ENCODE assay signal across 22 mouse cellular contexts in genomic region chr16:76355947-76356550, GRCm38 (mm10). TPM values are rescaled to one million over a fixed set of nuclear protein-coding genes. Genes with fewer than 3 reads are reported as not detected.
A peak's percentile ranks its signal among the peaks of the same experiment; 100 is the strongest.
DNase-seq lines count a peak whose midpoint lies in the region; ATAC-seq and TF ChIP-seq lines count a peak whose summit lies in the region.
"Had no signal": no experiment of that assay in that cellular context is flagged by ENCODE, and none has a peak within 500 bp of the region (broad histone marks: within the 10 kb centered on the region; RNA-seq: fewer than 3 reads in every experiment).

No protein-coding gene starts in this region.

- peaks cover 17% of the 10 kb centered on the region for H3K36me3 ChIP-seq in liver, embryonic 13.5 days
- peaks cover 5% of the 10 kb centered on the region; the same call in 1 of the 2 replicates for H3K36me3 ChIP-seq in liver, embryonic 11.5 days (ENCODE audit: control insufficient read depth, insufficient read depth, low read length)
- H3K36me3 ChIP-seq in midbrain, embryonic 10.5 days = peaks cover 24% of the 10 kb centered on the region
- H3K36me3 ChIP-seq: hindbrain, embryonic 13.5 days had no signal

- H3K4me3 ChIP-seq in liver, embryonic 13.5 days (replicated peaks) = no peak overlapping the region
- no peak overlapping the region for H3K4me3 ChIP-seq in liver, embryonic 11.5 days (ENCODE audit: low read depth, low read length)
- no peak overlapping the region for H3K4me3 ChIP-seq in bone marrow, adult 2 months (replicated peaks; ENCODE audit: control insufficient read depth, low read depth, low read length)
- H3K4me3 ChIP-seq in midbrain, embryonic 10.5 days = no peak overlapping the region
- H3K4me3 ChIP-seq: embryonic facial prominence, embryonic 10.5 days; forebrain, embryonic 13.5 days; heart, embryonic 13.5 days; hindbrain, embryonic 13.5 days had no signal

- H3K27ac ChIP-seq in liver, embryonic 13.5 days = peak overlapping the region; percentile 41; the same call in 1 of the 2 replicates
- H3K27ac ChIP-seq in liver, embryonic 11.5 days (ENCODE audit: low read depth, low read length) = no peak overlapping the region
- 0 out of 2 replicates have a peak overlapping the region, but pooled peaks have one; percentile 36 for H3K27ac ChIP-seq in bone marrow, adult 2 months (ENCODE audit: control insufficient read depth, insufficient read depth, low read depth, low read length, poor library complexity)
- H3K27ac ChIP-seq in midbrain, embryonic 10.5 days (replicated peaks) = no peak overlapping the region
- H3K27ac ChIP-seq: embryonic facial prominence, embryonic 10.5 days; forebrain, embryonic 13.5 days; heart, embryonic 13.5 days; hindbrain, embryonic 13.5 days; hindbrain, postnatal 0 days had no signal

- H3K27me3 ChIP-seq in liver, embryonic 13.5 days = no peaks in the 10 kb centered on the region
- H3K27me3 ChIP-seq in liver, embryonic 11.5 days (replicated peaks; ENCODE audit: control insufficient read depth, insufficient read depth, low read length) = no peaks in the 10 kb centered on the region
- no peaks in the 10 kb centered on the region for H3K27me3 ChIP-seq in midbrain, embryonic 10.5 days (ENCODE audit: low read depth, poor library complexity, severe bottlenecking)
- H3K27me3 ChIP-seq: forebrain, embryonic 13.5 days; heart, embryonic 13.5 days; hindbrain, embryonic 13.5 days had no signal

- no peaks in the 10 kb centered on the region for H3K9me3 ChIP-seq in liver, embryonic 13.5 days (replicated peaks)
- H3K9me3 ChIP-seq in liver, embryonic 11.5 days (ENCODE audit: control insufficient read depth, low read length) = no peaks in the 10 kb centered on the region
- no peaks in the 10 kb centered on the region for H3K9me3 ChIP-seq in midbrain, embryonic 10.5 days (replicated peaks)
- H3K9me3 ChIP-seq: embryonic facial prominence, embryonic 10.5 days; forebrain, embryonic 13.5 days; G1E; heart, embryonic 13.5 days; hindbrain, embryonic 13.5 days had no signal

- no peak for ATAC-seq in liver, embryonic 13.5 days (ENCODE audit: low read depth)
- ATAC-seq in liver, embryonic 11.5 days (replicated peaks; ENCODE audit: low FRiP score) = no peak
- peak; percentile 29 for ATAC-seq in megakaryocyte progenitor cell, adult 5-6 weeks (replicated peaks; ENCODE audit: poor library complexity)
- ATAC-seq: forebrain, embryonic 13.5 days; hindbrain, postnatal 0 days had no signal

- H3K4me2 ChIP-seq in liver, embryonic 13.5 days = no peak overlapping the region
- no peak overlapping the region for H3K4me2 ChIP-seq in liver, embryonic 11.5 days
- H3K4me2 ChIP-seq: forebrain, embryonic 13.5 days; heart, embryonic 13.5 days; hindbrain, embryonic 13.5 days had no signal

- H3K4me1 ChIP-seq in liver, embryonic 13.5 days (replicated peaks) = peaks cover 64% of the 10 kb centered on the region
- H3K4me1 ChIP-seq in liver, embryonic 11.5 days (replicated peaks; ENCODE audit: control insufficient read depth, insufficient read depth, low read length) = peaks cover 24% of the 10 kb centered on the region
- H3K4me1 ChIP-seq in bone marrow, adult 2 months (ENCODE audit: control insufficient read depth, insufficient read depth, low read length) = no peaks in the 10 kb centered on the region; the same call in none of the 2 replicates
- peaks cover 6% of the 10 kb centered on the region; the same call in 1 of the 2 replicates for H3K4me1 ChIP-seq in midbrain, embryonic 10.5 days

- TF ChIP-seq CTCF in bone marrow, adult 2 months (IDR thresholded peaks at IDR 0.05; ENCODE audit: control insufficient read depth, insufficient read depth, low read length) = no peak

- DNase-seq in liver, embryonic 13.5 days = no peak
- DNase-seq in liver, embryonic 11.5 days (ENCODE audit: low spot score) = no peak
- peak; percentile 72 for DNase-seq in A20 (ENCODE audit: low read depth, low spot score)
- DNase-seq in left cerebral cortex, postnatal 10 days (ENCODE audit: extremely low spot score in 1 of 2, low spot score in 2 of 2) = no peak
- no peak for DNase-seq in midbrain, embryonic 10.5 days (ENCODE audit: low spot score)
- DNase-seq in kidney, postnatal 25 days = no peak
- DNase-seq: adrenal gland, adult 8-10 months; adrenal gland, postnatal 36 days; B cell, adult 2 months; cerebellum, adult 11 months; cerebellum, adult 9-11 months; cerebellum, postnatal 36 days; gastrocnemius, postnatal 10 days; heart, postnatal 4 days had no signal

- no peak overlapping the region for H3K9ac ChIP-seq in liver, embryonic 13.5 days
- H3K9ac ChIP-seq in liver, embryonic 11.5 days (ENCODE audit: low read depth, low read length) = no peak overlapping the region
- H3K9ac ChIP-seq: forebrain, embryonic 13.5 days; heart, embryonic 13.5 days; hindbrain, embryonic 13.5 days had no signal

- 88% methylated on average over 14 of the region's 14 CpGs for whole genome bisulfite sequencing in liver, embryonic 13.5 days (ENCODE audit: insufficient replicate concordance)
- 93% methylated on average over 14 of the region's 14 CpGs for WGBS in liver, embryonic 11.5 days
- WGBS in bone marrow, adult 2 months = 74% methylated on average over 14 of the region's 14 CpGs
- WGBS in midbrain, embryonic 10.5 days = 96% methylated on average over 14 of the region's 14 CpGs

- TF ChIP-seq POLR2A in bone marrow, adult 2 months (IDR thresholded peaks at IDR 0.05; ENCODE audit: borderline replicate concordance, control insufficient read depth, low read depth, low read length) = no peak

- intact Hi-C loops in left cerebral cortex, postnatal 10 days (cut with DNase I) = no loop called here

RNA-seq across cellular contexts. Expression of gene Nrip1, which starts 17.6 kb away (rescaled TPM):
- polyA plus RNA-seq in liver, embryonic 13.5 days (2015; fragmentation: Nextera tagmentation; extraction: Ambion mirVana) = 20.2 and 20.4 TPM in 2 replicates
- 35.0 and 37.3 TPM in 2 replicates for polyA plus RNA-seq in liver, embryonic 11.5 days (2014; fragmentation: Nextera tagmentation; extraction: Ambion mirVana)
- 6.7 and 7.1 TPM in 2 replicates for polyA plus RNA-seq in bone marrow, adult 2 months (2011; ENCODE audit: insufficient read depth, insufficient read length, low replicate concordance, missing spikeins)
- 18.5 and 24.2 TPM in 2 replicates for total RNA-seq in megakaryocyte progenitor cell, adult 5-6 weeks (2015)
- 11.0 and 14.3 TPM in 2 replicates for total RNA-seq in megakaryocyte progenitor cell, adult 5-6 weeks (2017)
- total RNA-seq in left cerebral cortex, postnatal 10 days (2021) = 10 to 100 TPM; 83.4 to 86.9 TPM
- polyA plus RNA-seq in midbrain, embryonic 10.5 days (2016; fragmentation: Nextera tagmentation; extraction: Ambion mirVana) = 31.9 and 40.0 TPM in 2 replicates

Comparison
In these comparisons a context has a peak if more than half of its experiments do, and no peak if none do; other contexts are left out.
1. H3K27ac ChIP-seq: peak in liver, embryonic 13.5 days (single experiment) and bone marrow, adult 2 months (single experiment); none in liver, embryonic 11.5 days (single experiment) and midbrain, embryonic 10.5 days (single experiment).